Mouse (Mus musculus) ES-Bruce4 (cell line): ENCODE data around the gene Zfp316.

Experiments
- CTCF ChIP-seq: IDR thresholded peaks from one replicate; pipeline ENCODE4 v1.8.1; 2011; ENCODE audit warnings: low read depth, low read length
- POLR2A ChIP-seq: IDR thresholded peaks from one replicate; pipeline ENCODE4 v1.8.1; 2011; ENCODE audit warnings: low read length; ENCODE audit not compliant: insufficient read depth

DNA sequence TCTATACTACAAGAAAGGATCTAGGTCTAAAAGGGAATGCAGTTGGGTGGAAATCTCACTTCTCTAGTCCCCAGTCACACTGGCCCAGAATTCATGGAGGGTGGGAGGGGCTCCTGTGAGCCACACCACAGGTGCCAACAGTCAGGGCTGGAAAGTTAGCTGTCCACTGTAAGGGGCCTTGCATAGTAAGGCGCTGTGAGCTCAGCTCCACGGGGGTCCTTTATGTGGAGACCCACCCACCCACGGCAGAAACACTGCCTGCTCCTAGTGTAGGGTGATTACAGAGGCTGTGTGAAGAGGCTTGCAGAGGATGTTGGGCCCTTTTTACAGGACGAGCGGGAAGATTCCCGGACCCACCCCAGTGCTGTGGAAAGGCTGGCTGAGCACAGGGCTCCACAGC, 17.8 kb downstream of the Zfp316 start:
- TF ChIP-seq POLR2A: no peak
- no peak for TF ChIP-seq CTCF
